Mouse (Mus musculus): Measurements from ENCODE around the gene Usp6nl.

DNA sequence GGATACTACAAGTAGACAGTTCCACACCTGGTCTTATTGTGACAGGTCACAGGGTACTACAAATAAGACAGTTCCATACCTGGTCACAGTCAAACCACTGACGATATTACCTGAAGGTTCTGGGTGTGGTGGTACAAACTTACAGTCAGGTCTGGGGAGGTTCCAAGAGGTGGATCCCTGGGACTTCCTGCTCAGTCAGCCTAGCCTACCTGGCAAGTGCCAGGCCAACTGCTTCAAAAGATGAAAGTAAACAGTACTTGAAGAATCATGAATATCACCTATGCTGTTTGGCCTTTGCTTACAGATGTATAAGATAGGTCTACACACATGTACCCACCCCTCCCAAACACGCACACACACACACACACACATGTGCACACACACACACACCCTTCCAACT is 91.3 kb downstream of the Usp6nl start:
- TF ChIP-seq CTCF (IDR thresholded peaks at IDR 0.05; ENCODE audit: control insufficient read depth, insufficient read depth, insufficient replicate concordance, low read depth, low read length), result no peak
- no peak for TF ChIP-seq POLR2A (IDR thresholded peaks at IDR 0.05; ENCODE audit: control insufficient read depth, low read depth, low read length)

Data from testis, adult 2 months (tissue).